Mouse (Mus musculus): ENCODE measurements at regions not wholly inside any gene's neighbourhood (a gene's known extent, or its start where the extent isn't known, plus 50 kb on each side); places are given as distances from the start of the nearest gene placed in this dataset.

GRCm38 (mm10) chr4:40400089-40400488 is 71.9 kb upstream of the Tmem215 start:
- ATAC-seq (ENCODE audit: low TSS enrichment) = no peak

- ATAC-seq (ENCODE audit: low TSS enrichment) = no peak
Measured at GRCm38 (mm10) chr4:40390183-40390582, 81.8 kb upstream of the Tmem215 start.

GRCm38 (mm10) chr4:40385284-40385683 is 86.7 kb upstream of the Tmem215 start:
- peak; percentile 89 for ATAC-seq (ENCODE audit: low TSS enrichment)

- ATAC-seq (ENCODE audit: low TSS enrichment) = peak; percentile 72
Measured at GRCm38 (mm10) chr4:40384704-40385103, 87.3 kb upstream of the Tmem215 start.

GRCm38 (mm10) chr4:40380309-40380708 is 91.7 kb upstream of the Tmem215 start:
- ATAC-seq (ENCODE audit: low TSS enrichment) = no peak

- ATAC-seq (ENCODE audit: low TSS enrichment) = no peak
Measured at GRCm38 (mm10) chr4:40375439-40376154, 96.4 kb upstream of the Ndufb6 start.

GRCm38 (mm10) chr4:40374213-40374612 is 95.0 kb upstream of the Ndufb6 start:
- no peak for ATAC-seq (ENCODE audit: low TSS enrichment)

- peak; percentile 26 for ATAC-seq (ENCODE audit: low TSS enrichment)
Measured at GRCm38 (mm10) chr4:40364329-40364728, 85.1 kb upstream of the Ndufb6 start.

GRCm38 (mm10) chr4:40359307-40359706 is 80.1 kb upstream of the Ndufb6 start:
- no peak for ATAC-seq (ENCODE audit: low TSS enrichment)

- ATAC-seq (ENCODE audit: low TSS enrichment) = no peak
Measured at GRCm38 (mm10) chr4:40357088-40357853, 78.0 kb upstream of the Ndufb6 start.

GRCm38 (mm10) chr4:40355791-40356450 is 76.7 kb upstream of the Ndufb6 start:
- ATAC-seq (ENCODE audit: low TSS enrichment) = peak; percentile 68

GRCm38 (mm10) chr4:40354456-40354855 is 75.2 kb upstream of the Ndufb6 start:
- ATAC-seq (ENCODE audit: low TSS enrichment) = no peak

GRCm38 (mm10) chr4:40351648-40352047 is 72.4 kb upstream of the Ndufb6 start:
- ATAC-seq (ENCODE audit: low TSS enrichment) = no peak

GRCm38 (mm10) chr4:40351090-40351489 is 71.9 kb upstream of the Ndufb6 start:
- ATAC-seq (ENCODE audit: low TSS enrichment) = peak; percentile 57

- ATAC-seq (ENCODE audit: low TSS enrichment) = no peak
Measured at GRCm38 (mm10) chr4:40345847-40346246, 66.6 kb upstream of the Ndufb6 start.

GRCm38 (mm10) chr4:40342181-40342580 is 63.0 kb upstream of the Ndufb6 start:
- ATAC-seq (ENCODE audit: low TSS enrichment) = no peak; the same call in 1 of the 2 replicates

- ATAC-seq (ENCODE audit: low TSS enrichment) = 0 out of 2 replicates have a peak, but pooled peaks have one; percentile 62
Measured at GRCm38 (mm10) chr4:40334841-40335240, 55.6 kb upstream of the Ndufb6 start.

GRCm38 (mm10) chr4:40329737-40330136 is 50.5 kb upstream of the Ndufb6 start:
- no peak for ATAC-seq (ENCODE audit: low TSS enrichment)
